Mouse (Mus musculus) E14TG2a.4 (cell line): ENCODE measurements around the gene Casc1.

Experiments used
- CTCF ChIP-seq: conservative IDR thresholded peaks from 2 replicates; pipeline ENCODE4 v1.5.1; 2014; ENCODE audit warnings: low read length
- NANOG ChIP-seq: IDR thresholded peaks from 2 replicates; pipeline ENCODE4 v1.6.1; 2014; ENCODE audit warnings: borderline replicate concordance, low read length, mixed read lengths

GRCm38 (mm10) chr6:145182044-145182443 lies 28.8 kb downstream of the Casc1 start:
- TF ChIP-seq CTCF (no peak), NANOG (no peak)
